Mouse (Mus musculus): ENCODE data around the gene Rab6b.

- TF ChIP-seq CTCF (conservative IDR thresholded peaks at IDR 0.05; ENCODE audit: low read length), result no peak
- TF ChIP-seq NANOG (IDR thresholded peaks at IDR 0.05; ENCODE audit: borderline replicate concordance, low read length), result no peak
Measured at GRCm38 (mm10) chr9:103233006-103233395, 121.4 kb downstream of the Rab6b start.
